18 mouse cellular contexts compared by ENCODE assay signal in the genomic region with DNA sequence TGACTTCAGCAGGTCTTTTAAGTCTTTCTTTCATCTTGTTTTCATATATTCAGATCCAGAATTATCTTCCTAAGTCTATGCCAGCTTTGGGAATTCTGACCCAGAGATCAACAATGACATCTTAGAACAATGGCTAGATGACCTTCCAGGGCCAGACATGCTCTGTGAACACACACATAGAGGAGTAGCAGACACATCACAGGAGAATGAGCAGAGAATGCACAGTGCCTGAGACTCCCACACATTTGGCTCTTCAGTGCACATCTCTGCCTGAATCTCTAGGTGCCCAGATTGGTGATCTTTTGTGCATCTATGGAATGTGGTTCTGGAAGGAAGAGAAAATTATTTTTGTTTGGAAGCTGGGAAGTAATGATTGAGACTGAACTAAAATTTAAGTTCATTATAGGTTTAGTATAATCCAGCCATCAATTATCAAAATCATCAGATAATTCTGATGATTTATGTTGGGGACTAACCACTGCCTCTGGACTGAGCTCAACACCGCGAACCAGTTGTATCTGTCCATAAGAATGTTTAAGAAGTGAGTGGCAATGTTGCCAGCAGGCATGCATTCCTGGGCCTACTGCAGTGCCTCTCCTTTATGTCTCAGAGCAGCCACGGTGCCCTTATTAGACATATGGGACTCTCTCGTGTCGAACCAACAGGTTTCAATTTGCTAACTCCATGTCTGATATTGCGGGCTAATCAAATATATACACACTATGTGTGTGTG. TPM values are rescaled to one million over a fixed set of nuclear protein-coding genes. Genes with fewer than 3 reads are reported as not detected.
"Had no signal": no experiment of that assay in that cellular context is flagged by ENCODE, and none has a peak within 500 bp of the region (broad histone marks: within the 10 kb centered on the region; RNA-seq: fewer than 3 reads in every experiment).

No protein-coding gene starts in this region.

- H3K27ac ChIP-seq: intestine, embryonic 15.5 days; limb, embryonic 12.5 days; limb, embryonic 15.5 days; liver, embryonic 14.5 days; macrophage; stomach, postnatal 0 days had no signal

- H3K4me3 ChIP-seq: intestine, embryonic 15.5 days; limb, embryonic 12.5 days; limb, embryonic 15.5 days had no signal

- H3K36me3 ChIP-seq: intestine, embryonic 15.5 days; limb, embryonic 12.5 days; limb, embryonic 15.5 days had no signal

- H3K4me2 ChIP-seq: intestine, embryonic 15.5 days; limb, embryonic 12.5 days; limb, embryonic 15.5 days; liver, embryonic 11.5 days; lung, embryonic 14.5 days had no signal

- H3K4me1 ChIP-seq: intestine, embryonic 15.5 days; limb, embryonic 12.5 days; limb, embryonic 15.5 days had no signal

- H3K9ac ChIP-seq: intestine, embryonic 15.5 days; limb, embryonic 12.5 days; limb, embryonic 15.5 days; liver, embryonic 14.5 days; liver, postnatal 0 days; lung, embryonic 14.5 days had no signal

- H3K9me3 ChIP-seq: intestine, embryonic 15.5 days; limb, embryonic 12.5 days; limb, embryonic 15.5 days had no signal

- H3K27me3 ChIP-seq: intestine, embryonic 15.5 days; limb, embryonic 12.5 days; limb, embryonic 15.5 days had no signal

- ATAC-seq: intestine, embryonic 15.5 days; liver, postnatal 0 days; lung, postnatal 0 days had no signal

- DNase-seq: liver, postnatal 0 days; lung, embryonic 14.5 days; right cerebral cortex, adult 18-20 months; right cerebral cortex, postnatal 14 days; right cerebral cortex, postnatal 4 days; thymus, adult 2 months; thymus, postnatal 14 days; thymus, postnatal 4 days had no signal

RNA-seq across cellular contexts. Expression of a gene that starts 12.8 kb away (rescaled TPM):
- total RNA-seq: megakaryocyte, adult 5-6 weeks had no signal
- polyA plus RNA-seq: macrophage; midbrain, embryonic 14.5 days had no signal
